ENCODE assay signal across 10 mouse cellular contexts in the genomic region with DNA sequence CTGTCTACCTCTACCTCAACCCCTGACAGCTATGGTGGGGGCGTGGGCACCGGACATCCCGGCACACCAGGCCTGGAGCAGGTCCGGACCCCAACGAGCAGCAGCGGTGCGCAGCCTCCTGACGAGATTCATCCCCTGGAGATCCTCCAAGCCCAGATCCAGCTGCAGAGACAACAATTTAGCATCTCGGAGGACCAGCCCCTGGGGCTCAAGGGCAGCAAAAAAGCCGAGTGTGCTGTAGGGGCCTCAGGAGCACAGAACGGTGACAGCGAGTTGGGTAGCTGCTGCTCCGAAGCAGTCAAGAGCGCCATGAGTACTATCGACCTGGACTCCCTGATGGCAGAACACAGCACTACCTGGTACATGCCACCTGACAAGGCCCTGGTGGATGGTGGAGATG. TPM values are rescaled to one million over a fixed set of nuclear protein-coding genes. Genes with fewer than 3 reads are reported as not detected.
A peak's percentile ranks its signal among the peaks of the same experiment; 100 is the strongest.
DNase-seq lines count a peak whose midpoint lies in the region; ATAC-seq lines count a peak whose summit lies in the region.
"Had no signal": no experiment of that assay in that cellular context is flagged by ENCODE, and none has a peak within 500 bp of the region (broad histone marks: within the 10 kb centered on the region; RNA-seq: fewer than 3 reads in every experiment).

No protein-coding gene starts in this region.

- WGBS in heart, embryonic 14.5 days: 91% methylated on average over 15 of the region's 15 CpGs
- WGBS in hindbrain, embryonic 12.5 days: 24% methylated on average over 15 of the region's 15 CpGs
- WGBS in midbrain, embryonic 14.5 days: 11% methylated on average over 15 of the region's 15 CpGs

- no peak overlapping the region; a peak in 1 of 4 replicates for H3K4me3 ChIP-seq in heart, embryonic 14.5 days (ENCODE audit: control insufficient read depth in 1 of 2, insufficient read depth in 1 of 2, low read depth in 1 of 2, low read length in 2 of 2)
- 0 out of 2 replicates have a peak overlapping the region, but pooled peaks have one; percentile 16 for H3K4me3 ChIP-seq in brown adipose tissue, adult 24 weeks (ENCODE audit: insufficient read depth, low read depth, low read length)
- peak overlapping the region; percentile 97 for H3K4me3 ChIP-seq in hindbrain, embryonic 12.5 days
- H3K4me3 ChIP-seq in midbrain, embryonic 14.5 days (replicated peaks; ENCODE audit: low read depth, low read length): peak overlapping the region; percentile 98

- H3K4me2 ChIP-seq in heart, embryonic 14.5 days (ENCODE audit: low read length): peak overlapping the region; percentile 98
- peak overlapping the region; percentile 99 for H3K4me2 ChIP-seq in hindbrain, embryonic 12.5 days (replicated peaks)
- peak overlapping the region; percentile 99 for H3K4me2 ChIP-seq in midbrain, embryonic 14.5 days (ENCODE audit: low read length)

- H3K9ac ChIP-seq in heart, embryonic 14.5 days (ENCODE audit: low read length): no peak overlapping the region
- peak overlapping the region; percentile 96 for H3K9ac ChIP-seq in hindbrain, embryonic 12.5 days
- peak overlapping the region; percentile 99 for H3K9ac ChIP-seq in midbrain, embryonic 14.5 days (replicated peaks; ENCODE audit: low read length)
- H3K9ac ChIP-seq: liver, embryonic 14.5 days had no signal

- H3K4me1 ChIP-seq in heart, embryonic 14.5 days (ENCODE audit: control insufficient read depth in 2 of 2, insufficient read depth in 2 of 2, low read length in 2 of 2): peaks cover 28 to 59% of the 10 kb centered on the region in 2 experiments
- H3K4me1 ChIP-seq in brown adipose tissue, adult 24 weeks (ENCODE audit: control insufficient read depth, insufficient read depth, insufficient read length, low read length): peaks cover 9% of the 10 kb centered on the region
- H3K4me1 ChIP-seq in hindbrain, embryonic 12.5 days: peaks cover 64% of the 10 kb centered on the region
- peaks cover 41% of the 10 kb centered on the region for H3K4me1 ChIP-seq in midbrain, embryonic 14.5 days (ENCODE audit: control insufficient read depth, insufficient read depth, low read length)

- DNase-seq in heart, adult 11 months: no peak
- peak; percentile 50 for DNase-seq in midbrain, embryonic 14.5 days
- DNase-seq in testis, postnatal 10 days (ENCODE audit: low spot score): no peak
- DNase-seq in layer of hippocampus, postnatal 14 days (ENCODE audit: low spot score in 2 of 2): no peak
- no peak for DNase-seq in urinary bladder, adult 2 months (ENCODE audit: low spot score)

- peaks cover 13% of the 10 kb centered on the region for H3K27me3 ChIP-seq in heart, embryonic 14.5 days (ENCODE audit: control insufficient read depth, insufficient read depth, low read length)
- no peaks in the 10 kb centered on the region for H3K27me3 ChIP-seq in hindbrain, embryonic 12.5 days
- no peaks in the 10 kb centered on the region for H3K27me3 ChIP-seq in midbrain, embryonic 14.5 days (ENCODE audit: control insufficient read depth, insufficient read depth, low read length)

- H3K36me3 ChIP-seq in heart, embryonic 14.5 days (ENCODE audit: control insufficient read depth, insufficient read depth, low read length): peaks cover 42% of the 10 kb centered on the region
- peaks cover 52% of the 10 kb centered on the region for H3K36me3 ChIP-seq in hindbrain, embryonic 12.5 days
- peaks cover 58% of the 10 kb centered on the region for H3K36me3 ChIP-seq in midbrain, embryonic 14.5 days (ENCODE audit: control insufficient read depth, insufficient read depth, low read length)

- no peak overlapping the region for H3K27ac ChIP-seq in heart, embryonic 14.5 days (replicated peaks in 1 of 2; ENCODE audit: control insufficient read depth in 1 of 2, insufficient read depth in 1 of 2, low read depth in 2 of 2, low read length in 2 of 2)
- no peak overlapping the region for H3K27ac ChIP-seq in brown adipose tissue, adult 24 weeks (replicated peaks; ENCODE audit: low read depth, low read length)
- peak overlapping the region; percentile 99 for H3K27ac ChIP-seq in hindbrain, embryonic 12.5 days
- H3K27ac ChIP-seq in midbrain, embryonic 14.5 days (replicated peaks; ENCODE audit: low read depth, low read length): peak overlapping the region; percentile 98
- H3K27ac ChIP-seq: liver, embryonic 14.5 days had no signal

- no peaks in the 10 kb centered on the region for H3K9me3 ChIP-seq in heart, embryonic 14.5 days (ENCODE audit: control insufficient read depth, low read length)
- H3K9me3 ChIP-seq in hindbrain, embryonic 12.5 days (replicated peaks): no peaks in the 10 kb centered on the region
- H3K9me3 ChIP-seq in midbrain, embryonic 14.5 days (ENCODE audit: control insufficient read depth, low read length): no peaks in the 10 kb centered on the region

- no peak for ATAC-seq in heart, embryonic 14.5 days (ENCODE audit: insufficient number of reproducible peaks, insufficient read depth, low FRiP score, low read depth)
- ATAC-seq in hindbrain, embryonic 12.5 days (ENCODE audit: low FRiP score): no peak
- no peak for ATAC-seq in midbrain, embryonic 14.5 days (ENCODE audit: low FRiP score, low TSS enrichment)

RNA-seq across cellular contexts. Expression of a gene that starts 4.3 kb away (rescaled TPM):
- 5.6 and 6.9 TPM in 2 replicates for polyA plus RNA-seq in heart, embryonic 14.5 days (2014; fragmentation: Nextera tagmentation; extraction: Ambion mirVana)
- polyA plus RNA-seq in brown adipose tissue, adult 24 weeks (2012; ENCODE audit: insufficient read depth, insufficient read length, missing spikeins): 1.2 and 2.6 TPM in 2 replicates
- polyA plus RNA-seq in hindbrain, embryonic 12.5 days (2016; fragmentation: Nextera tagmentation; extraction: Ambion mirVana): 61.0 and 62.7 TPM in 2 replicates
- polyA plus RNA-seq in midbrain, embryonic 14.5 days (2014; fragmentation: Nextera tagmentation; extraction: Ambion mirVana): 51.7 and 69.2 TPM in 2 replicates
- total RNA-seq in layer of hippocampus, postnatal 14 days (2021): 10 to 100 TPM; 30.9 to 31.3 TPM
- 4.9 and 8.3 TPM in 2 replicates for polyA plus RNA-seq in urinary bladder, adult 2 months (2012; rRNA removed)
- polyA plus RNA-seq: C2C12 had no signal

Comparison
In these comparisons a context has a peak if more than half of its experiments do, and no peak if none do; other contexts are left out.
1. H3K27ac ChIP-seq: peak in hindbrain, embryonic 12.5 days (single experiment) and midbrain, embryonic 14.5 days (single experiment); none in heart, embryonic 14.5 days (0 of 2) and brown adipose tissue, adult 24 weeks (single experiment).
2. H3K4me3 ChIP-seq: peak in brown adipose tissue, adult 24 weeks (single experiment), hindbrain, embryonic 12.5 days (single experiment) and midbrain, embryonic 14.5 days (single experiment); none in heart, embryonic 14.5 days (0 of 2).
3. Peak in every context shown above with its lines, with median percentiles within 50 percentile points of each other: H3K4me2 ChIP-seq.